Mouse (Mus musculus) R1 (cell line): ENCODE measurements around the gene Chchd3.

Experiments
- DNase-seq: peaks from one replicate; pipeline ENCODE4 v3.0.0-alpha.2; 2018; ENCODE audit warnings: low read depth, low spot score

The Chchd3 gene

GRCm38 (mm10) chr6:33002988-33003387 lies 57.1 kb downstream of the Chchd3 start:
- no peak for DNase-seq

GRCm38 (mm10) chr6:33001271-33001670 lies 58.8 kb downstream of the Chchd3 start:
- DNase-seq: no peak

- no peak for DNase-seq
Observed at GRCm38 (mm10) chr6:32996597-32996996, 63.5 kb downstream of the Chchd3 start.

GRCm38 (mm10) chr6:32993847-32994246 lies 66.2 kb downstream of the Chchd3 start:
- DNase-seq: no peak

GRCm38 (mm10) chr6:32990061-32990633 lies 69.9 kb downstream of the Chchd3 start:
- DNase-seq: peak; percentile 21

GRCm38 (mm10) chr6:32988561-32988960 lies 71.5 kb downstream of the Chchd3 start:
- no peak for DNase-seq

GRCm38 (mm10) chr6:32983876-32984275 lies 76.2 kb downstream of the Chchd3 start:
- DNase-seq: no peak

GRCm38 (mm10) chr6:32981253-32981652 lies 78.8 kb downstream of the Chchd3 start:
- peak; percentile 28 for DNase-seq

GRCm38 (mm10) chr6:32978811-32979210 lies 81.2 kb downstream of the Chchd3 start:
- DNase-seq: no peak

GRCm38 (mm10) chr6:32971926-32972325 lies 88.1 kb downstream of the Chchd3 start:
- no peak for DNase-seq

GRCm38 (mm10) chr6:32968971-32969370 lies 91.1 kb downstream of the Chchd3 start:
- DNase-seq: peak; percentile 78

GRCm38 (mm10) chr6:32962048-32962447 lies 98.0 kb downstream of the Chchd3 start:
- no peak for DNase-seq

GRCm38 (mm10) chr6:32961477-32961876 lies 98.6 kb downstream of the Chchd3 start:
- no peak for DNase-seq

- no peak for DNase-seq
Observed at GRCm38 (mm10) chr6:32959816-32960550, 100.1 kb downstream of the Chchd3 start.

GRCm38 (mm10) chr6:32955481-32955880 lies 104.6 kb downstream of the Chchd3 start:
- no peak for DNase-seq

- DNase-seq: no peak
Observed at GRCm38 (mm10) chr6:32950973-32951372, 109.1 kb downstream of the Chchd3 start.

GRCm38 (mm10) chr6:32949702-32950101 lies 110.4 kb downstream of the Chchd3 start:
- DNase-seq: no peak

GRCm38 (mm10) chr6:32947225-32947624 lies 112.8 kb downstream of the Chchd3 start:
- DNase-seq: no peak

GRCm38 (mm10) chr6:32944956-32945355 lies 115.1 kb downstream of the Chchd3 start:
- DNase-seq: no peak

- DNase-seq: no peak
Observed at GRCm38 (mm10) chr6:32943651-32944050, 116.4 kb downstream of the Chchd3 start.

GRCm38 (mm10) chr6:32940299-32940698 lies 119.8 kb downstream of the Chchd3 start:
- DNase-seq: no peak

GRCm38 (mm10) chr6:32937643-32938042 lies 122.4 kb downstream of the Chchd3 start:
- no peak for DNase-seq

GRCm38 (mm10) chr6:32936794-32937193 lies 123.3 kb downstream of the Chchd3 start:
- no peak for DNase-seq
